Mouse (Mus musculus) limb, embryonic 12.5 days (tissue): ENCODE measurements at regions not wholly inside any gene's neighbourhood (a gene's known extent, or its start where the extent isn't known, plus 50 kb on each side); places are given as distances from the start of the nearest gene placed in this dataset.

Source experiments
- ATAC-seq: fragments of 200-750 bp; cut with Nextera tagmentation; 2 replicates; pipeline ENCODE4 v1.8.0; 2017; ENCODE audit warnings: low read depth, moderate TSS enrichment; ENCODE audit not compliant: insufficient number of reproducible peaks, insufficient read depth, low FRiP score, low TSS enrichment
- H3K27ac ChIP-seq: fragments of 300-500 bp; sonication (generic); 2 replicates; pipeline ENCODE4 v1.5.1; 2016; ENCODE audit warnings: mild to moderate bottlenecking, moderate library complexity
- H3K27me3 ChIP-seq: fragments of 300-500 bp; sonication (generic); 2 replicates; pipeline ENCODE4 v1.6.1; 2016; ENCODE audit warnings: mild to moderate bottlenecking, moderate library complexity
- H3K36me3 ChIP-seq: fragments of 300-500 bp; sonication (generic); 2 replicates; pipeline ENCODE4 v1.6.1; 2016; ENCODE audit warnings: mild to moderate bottlenecking, moderate library complexity
- H3K4me1 ChIP-seq: fragments of 300-500 bp; sonication (generic); replicated peaks from 2 replicates; pipeline ENCODE4 v1.6.1; 2016
- H3K4me2 ChIP-seq: fragments of 300-500 bp; sonication (generic); 2 replicates; pipeline ENCODE4 v1.6.1; 2016; ENCODE audit warnings: mild to moderate bottlenecking, moderate library complexity
- H3K4me3 ChIP-seq: fragments of 300-500 bp; sonication (generic); replicated peaks from 2 replicates; pipeline ENCODE4 v1.5.1; 2016; ENCODE audit warnings: mild to moderate bottlenecking
- H3K9ac ChIP-seq: fragments of 300-500 bp; sonication (generic); replicated peaks from 2 replicates; pipeline ENCODE4 v1.6.1; 2016; ENCODE audit warnings: mild to moderate bottlenecking, moderate library complexity
- H3K9me3 ChIP-seq: fragments of 300-500 bp; sonication (generic); 2 replicates; pipeline ENCODE4 v1.6.1; 2016; ENCODE audit warnings: mild to moderate bottlenecking, moderate library complexity
- WGBS: fragments of 180-500 bp; shearing (Covaris S2); methylation state at CpG from one replicate; pipeline ENCODE4 v1.1.7; 2016; 5-methylcytosine and 5-hydroxymethylcytosine counted together

DNA sequence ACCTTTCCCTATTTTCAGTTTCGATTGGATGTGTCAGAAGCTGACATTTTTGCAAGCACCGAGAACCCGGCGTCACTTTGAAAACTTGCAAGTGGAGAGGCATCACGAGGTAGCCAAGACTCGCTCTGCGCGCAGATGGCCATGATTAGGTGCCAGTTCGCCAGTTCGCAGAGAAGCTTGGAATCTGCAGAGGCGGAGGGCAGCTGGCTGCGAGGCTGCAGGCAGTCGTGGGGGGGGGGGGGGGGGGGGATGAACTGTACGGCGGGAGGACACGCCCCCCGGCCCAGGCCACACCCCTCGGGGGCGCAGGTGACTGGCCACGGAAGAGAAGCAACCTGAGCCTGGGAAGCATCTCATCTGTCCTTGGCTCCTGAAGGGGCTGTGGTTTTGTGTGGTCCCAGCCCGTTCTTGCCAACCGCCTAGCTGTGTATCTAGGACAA, 74.6 kb upstream of the Vrk1 start:
- no peak for ATAC-seq
- Histone ChIP-seq H3K27me3 (peaks cover 35% of the 10 kb centered on the region), H3K4me3 (peak overlapping the region; percentile 26), H3K27ac (no peak overlapping the region), H3K4me2 (peak overlapping the region; percentile 57), H3K36me3 (no peaks in the 10 kb centered on the region), H3K4me1 (0 out of 2 replicates have a peak, but pooled peaks cover 3% of the 10 kb centered on the region), H3K9me3 (no peaks in the 10 kb centered on the region), H3K9ac (0 out of 2 replicates have a peak overlapping the region, but pooled peaks have one; percentile 1)
- 3% methylated on average over 21 of the region's 22 CpGs for WGBS

DNA sequence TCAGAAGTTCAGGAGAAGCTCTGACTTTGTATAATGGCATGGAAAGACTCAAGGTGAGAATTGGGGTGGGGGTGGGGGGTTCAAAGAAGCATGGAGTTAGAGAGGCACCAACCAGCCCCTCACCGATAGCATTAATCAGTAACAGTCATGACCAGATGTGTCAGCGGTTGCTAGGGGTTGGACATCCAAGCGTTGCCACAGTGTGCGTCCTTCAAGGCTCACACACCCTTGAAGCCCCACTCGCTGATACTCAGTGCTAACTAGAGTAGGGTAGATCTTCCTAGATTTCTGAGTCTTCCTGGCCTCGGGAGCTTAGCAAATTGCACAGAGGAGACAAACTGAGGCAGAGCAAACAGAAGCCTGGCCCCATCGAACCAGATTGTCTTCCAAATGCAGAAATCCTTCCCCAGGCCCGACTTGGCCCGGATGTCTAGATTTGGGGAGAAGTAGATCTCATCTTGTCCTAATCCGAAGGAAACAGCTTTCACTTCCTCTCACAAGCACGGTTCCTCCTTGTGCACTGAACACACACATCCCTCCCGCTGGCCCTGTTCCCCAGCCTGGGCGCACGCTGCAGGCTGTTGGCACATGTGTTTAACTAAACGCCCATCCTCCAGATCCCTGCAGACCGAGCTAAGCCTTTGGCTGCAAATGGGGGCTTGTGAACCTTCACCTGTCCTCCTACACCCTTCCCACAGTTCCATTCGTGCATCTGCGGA, 73.1 kb upstream of the Vrk1 start:
- peaks cover 35% of the 10 kb centered on the region for H3K27me3 ChIP-seq
- H3K4me2 ChIP-seq: no peak overlapping the region
- H3K4me3 ChIP-seq: no peak overlapping the region
- no peak overlapping the region for H3K9ac ChIP-seq
- 0 out of 2 replicates have a peak, but pooled peaks cover 3% of the 10 kb centered on the region for H3K4me1 ChIP-seq
- no peaks in the 10 kb centered on the region for H3K36me3 ChIP-seq
- no peaks in the 10 kb centered on the region for H3K9me3 ChIP-seq
- no peak for ATAC-seq
- 86% methylated on average over 18 of the region's 18 CpGs for WGBS
- H3K27ac ChIP-seq: no peak overlapping the region

DNA sequence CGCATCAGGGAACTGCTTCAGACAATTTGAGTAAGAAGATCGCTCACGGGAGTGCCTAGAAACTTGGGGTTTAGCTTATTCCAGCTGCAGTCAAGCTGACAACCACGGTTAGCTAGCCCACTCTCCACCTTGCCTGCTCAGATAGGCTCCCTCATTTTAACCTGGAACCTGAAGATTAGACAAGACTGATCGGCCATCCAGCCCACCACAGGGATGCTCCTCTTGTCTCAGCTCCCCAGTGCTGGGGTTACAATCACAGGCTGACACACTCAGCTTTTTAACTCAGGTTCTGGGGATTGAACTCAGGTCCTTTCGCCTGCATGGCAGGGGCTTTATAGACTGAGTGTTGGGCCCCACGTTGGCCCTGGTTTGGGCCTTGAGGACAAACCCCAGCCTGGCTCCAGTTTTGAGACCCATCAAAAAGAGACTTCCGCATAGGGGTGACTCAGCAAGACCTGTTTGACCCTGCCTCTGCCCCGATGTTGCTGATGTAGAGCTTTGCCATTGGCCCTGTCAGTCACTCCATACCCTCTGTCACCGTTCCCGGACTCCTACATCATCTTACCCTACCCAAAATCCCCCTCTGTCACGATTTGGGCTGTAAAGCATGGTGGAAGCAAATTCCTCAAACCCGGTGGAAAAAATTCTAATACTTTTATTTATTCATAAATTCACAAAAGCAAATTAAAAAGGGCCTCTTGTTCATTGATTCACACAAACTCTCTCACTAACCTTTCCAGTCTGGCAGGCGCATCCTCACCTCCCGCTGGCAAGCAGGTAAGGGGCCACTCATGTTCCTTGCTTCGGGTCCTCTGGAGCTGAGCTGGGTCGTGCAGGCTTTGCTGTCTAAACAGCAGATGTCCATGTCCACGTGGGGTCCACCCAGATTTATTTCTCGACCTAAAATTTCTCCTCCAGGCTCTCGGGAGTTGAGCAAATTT, 67.6 kb upstream of the Vrk1 start:
- H3K36me3 ChIP-seq: no peaks in the 10 kb centered on the region
- H3K27me3 ChIP-seq: no peaks in the 10 kb centered on the region; the same call in 1 of the 2 replicates
- H3K4me1 ChIP-seq: no peaks in the 10 kb centered on the region
- H3K27ac ChIP-seq: no peak overlapping the region
- H3K4me3 ChIP-seq: no peak overlapping the region
- no peak overlapping the region for H3K9ac ChIP-seq
- 76% methylated on average over 20 of the region's 20 CpGs for WGBS
- H3K4me2 ChIP-seq: no peak overlapping the region
- ATAC-seq: no peak
- H3K9me3 ChIP-seq: no peaks in the 10 kb centered on the region

DNA sequence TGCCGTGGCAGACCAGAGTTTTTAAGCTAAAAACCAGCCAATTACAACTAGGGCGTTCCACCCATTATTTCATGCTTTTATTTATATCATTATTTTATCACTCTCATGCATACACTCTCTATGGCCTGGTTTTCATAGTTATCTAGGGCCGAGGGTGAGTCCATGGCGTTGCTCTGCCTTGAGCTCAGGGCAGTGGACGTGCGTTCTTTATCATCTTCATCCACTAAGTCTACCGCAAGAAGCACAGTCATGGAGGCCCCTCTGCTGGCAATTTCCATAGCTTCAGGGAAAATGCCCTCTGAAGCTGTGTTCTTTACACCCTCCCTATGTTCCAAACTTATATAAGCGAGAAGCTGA, 67.0 kb upstream of the Vrk1 start:
- H3K4me1 ChIP-seq: no peaks in the 10 kb centered on the region
- ATAC-seq: no peak
- H3K27me3 ChIP-seq: no peaks in the 10 kb centered on the region; the same call in 1 of the 2 replicates
- H3K9me3 ChIP-seq: no peaks in the 10 kb centered on the region
- H3K9ac ChIP-seq: no peak overlapping the region
- H3K27ac ChIP-seq: no peak overlapping the region
- no peaks in the 10 kb centered on the region for H3K36me3 ChIP-seq
- no peak overlapping the region for H3K4me2 ChIP-seq
- 91% methylated on average over 8 of the region's 8 CpGs for WGBS
- H3K4me3 ChIP-seq: no peak overlapping the region

DNA sequence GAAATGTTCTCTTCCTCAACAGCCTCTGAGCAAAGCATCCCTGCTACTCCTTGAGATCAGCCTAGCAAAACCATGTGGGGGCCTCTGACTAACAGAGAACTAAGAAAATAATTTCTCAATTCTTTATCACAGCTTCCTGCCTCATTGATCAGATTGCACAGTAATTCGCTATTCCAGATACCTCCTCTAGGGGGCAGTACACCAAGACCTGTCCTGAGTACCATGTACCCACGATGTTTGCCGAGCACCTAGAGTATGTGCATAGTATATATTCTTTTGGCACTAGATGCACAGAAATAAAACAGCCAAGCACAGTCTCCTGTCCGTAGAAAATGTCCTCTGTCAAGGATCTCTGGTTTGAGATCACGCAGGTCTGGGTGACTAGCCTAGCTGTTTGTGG, 62.7 kb upstream of the Vrk1 start:
- Histone ChIP-seq H3K4me3 (no peak overlapping the region), H3K4me1 (no peaks in the 10 kb centered on the region), H3K9me3 (no peaks in the 10 kb centered on the region), H3K27ac (no peak overlapping the region), H3K27me3 (no peaks in the 10 kb centered on the region), H3K4me2 (no peak overlapping the region), H3K36me3 (no peaks in the 10 kb centered on the region), H3K9ac (no peak overlapping the region)
- 66% methylated on average over 5 of the region's 5 CpGs for WGBS
- ATAC-seq: no peak

DNA sequence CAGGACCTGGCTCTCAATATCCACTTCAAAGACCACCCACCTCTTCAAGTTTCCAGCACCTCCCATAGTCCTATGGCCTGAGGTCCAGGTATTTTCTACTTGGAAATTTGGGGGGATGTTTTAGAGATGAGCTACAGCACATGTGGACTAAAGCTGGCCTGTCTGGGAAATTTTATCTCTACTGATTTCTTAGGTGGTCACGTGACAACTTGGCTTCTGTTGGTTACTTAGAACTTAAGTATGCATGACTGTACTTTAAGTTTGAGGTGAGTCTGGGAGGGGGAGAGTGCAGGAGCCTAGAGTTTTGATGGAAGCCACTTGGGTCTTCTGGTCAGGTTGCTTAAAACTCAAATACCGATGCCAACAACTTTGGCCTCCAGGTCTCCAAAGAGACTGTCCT, 61.7 kb upstream of the Vrk1 start:
- ATAC-seq: no peak
- Histone ChIP-seq H3K36me3 (no peaks in the 10 kb centered on the region), H3K27me3 (no peaks in the 10 kb centered on the region), H3K4me3 (no peak overlapping the region), H3K4me2 (no peak overlapping the region), H3K9ac (no peak overlapping the region), H3K9me3 (no peaks in the 10 kb centered on the region), H3K4me1 (no peaks in the 10 kb centered on the region), H3K27ac (no peak overlapping the region)
- 79% methylated on average over 2 of the region's 2 CpGs for WGBS

DNA sequence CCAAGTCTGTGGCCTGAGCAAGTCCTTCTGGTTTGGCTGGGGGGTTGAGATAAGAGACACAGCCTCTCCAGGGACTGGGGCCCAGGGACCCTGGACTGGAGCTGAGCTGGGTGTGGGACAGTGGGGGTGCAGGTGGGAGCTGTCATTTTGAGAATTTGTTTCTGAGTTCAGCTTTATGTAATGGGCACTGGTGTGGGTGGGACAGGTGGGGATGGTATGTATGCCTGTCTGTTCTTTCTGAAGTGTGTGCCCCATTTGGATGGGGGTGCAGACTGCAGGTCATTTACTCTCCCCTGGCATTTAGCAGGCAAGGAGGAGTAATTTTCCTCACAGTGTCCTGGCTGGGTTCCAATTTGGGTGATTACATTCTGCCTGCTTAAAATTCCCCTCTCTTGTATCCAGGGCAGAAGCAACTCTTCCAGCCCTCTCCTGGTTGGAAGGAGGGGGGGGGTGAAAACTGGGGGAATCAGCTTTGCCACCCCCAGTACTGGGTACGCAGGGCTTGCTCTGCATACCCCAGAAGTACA, 54.2 kb upstream of the Vrk1 start:
- no peaks in the 10 kb centered on the region for H3K9me3 ChIP-seq
- peaks cover 6% of the 10 kb centered on the region; the same call in 1 of the 2 replicates for H3K4me1 ChIP-seq
- no peak overlapping the region for H3K27ac ChIP-seq
- WGBS: 81% methylated on average over 1 of the region's 1 CpGs
- no peak overlapping the region for H3K9ac ChIP-seq
- no peaks in the 10 kb centered on the region for H3K36me3 ChIP-seq
- H3K27me3 ChIP-seq: peaks cover 28% of the 10 kb centered on the region
- no peak for ATAC-seq
- no peak overlapping the region for H3K4me2 ChIP-seq
- no peak overlapping the region for H3K4me3 ChIP-seq

DNA sequence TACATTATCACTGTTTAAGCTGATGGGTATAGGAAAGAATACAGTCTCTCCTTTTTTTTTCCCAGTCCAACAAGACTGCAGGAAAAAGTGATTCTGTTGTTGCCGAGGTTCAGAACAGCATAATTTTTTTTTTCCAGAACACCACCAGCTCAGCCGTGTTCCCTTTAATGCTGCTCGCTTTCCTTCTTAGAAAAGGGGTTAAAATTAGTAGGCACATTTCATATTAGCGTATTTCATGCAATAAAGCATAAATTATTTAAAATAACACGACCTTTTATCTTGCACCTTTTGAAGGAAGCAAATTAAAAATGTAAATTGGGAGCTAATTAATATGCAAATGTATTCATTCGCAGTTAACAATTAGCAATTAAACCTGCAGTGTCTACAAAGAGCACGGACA, 50.3 kb upstream of the Vrk1 start:
- Histone ChIP-seq H3K9ac (no peak overlapping the region), H3K4me1 (peaks cover 19% of the 10 kb centered on the region), H3K4me3 (no peak overlapping the region), H3K27me3 (peaks cover 59% of the 10 kb centered on the region), H3K36me3 (no peaks in the 10 kb centered on the region), H3K27ac (no peak overlapping the region), H3K9me3 (no peaks in the 10 kb centered on the region), H3K4me2 (no peak overlapping the region)
- 66% methylated on average over 7 of the region's 7 CpGs for WGBS
- ATAC-seq: no peak
